Comparison of ENCODE assay signal across 8 mouse cellular contexts in genomic region chr17:34632261-34632691, GRCm38 (mm10). TPM values are rescaled to one million over a fixed set of nuclear protein-coding genes. Genes with fewer than 3 reads are reported as not detected.
DNase-seq lines count a peak whose midpoint lies in the region; ATAC-seq and TF ChIP-seq lines count a peak whose summit lies in the region.

No protein-coding gene starts in this region.

- H3K4me2 ChIP-seq in lung, embryonic 15.5 days = peak overlapping the region; percentile 64

- ATAC-seq in lung, embryonic 15.5 days (ENCODE audit: borderline replicate concordance, extremely low read depth, low FRiP score, low TSS enrichment) = peak; percentile 61

- peak overlapping the region; percentile 83 for H3K4me3 ChIP-seq in hindbrain, embryonic 10.5 days
- H3K4me3 ChIP-seq in lung, embryonic 15.5 days = peak overlapping the region; percentile 36
- peak overlapping the region; percentile 89 for H3K4me3 ChIP-seq in olfactory bulb, adult 2 months (ENCODE audit: insufficient read depth, low read depth, low read length)

- no peaks in the 10 kb centered on the region for H3K36me3 ChIP-seq in hindbrain, embryonic 10.5 days
- H3K36me3 ChIP-seq in lung, embryonic 15.5 days = no peaks in the 10 kb centered on the region

- H3K4me1 ChIP-seq in hindbrain, embryonic 10.5 days (replicated peaks) = peaks cover 56% of the 10 kb centered on the region
- H3K4me1 ChIP-seq in lung, embryonic 15.5 days = peaks cover 42% of the 10 kb centered on the region
- peaks cover 30% of the 10 kb centered on the region for H3K4me1 ChIP-seq in olfactory bulb, adult 2 months (ENCODE audit: control insufficient read depth, insufficient read depth, low read length)

- peaks cover 68% of the 10 kb centered on the region for H3K27me3 ChIP-seq in hindbrain, embryonic 10.5 days (ENCODE audit: insufficient read depth, poor library complexity, severe bottlenecking)
- H3K27me3 ChIP-seq in lung, embryonic 15.5 days = peaks cover 82% of the 10 kb centered on the region

- H3K9me3 ChIP-seq in hindbrain, embryonic 10.5 days = no peaks in the 10 kb centered on the region
- no peaks in the 10 kb centered on the region for H3K9me3 ChIP-seq in lung, embryonic 15.5 days

- TF ChIP-seq CTCF in olfactory bulb, adult 2 months (IDR thresholded peaks at IDR 0.05; ENCODE audit: insufficient read depth, low read depth, low read length) = no peak

- H3K27ac ChIP-seq in hindbrain, embryonic 10.5 days = peak overlapping the region; percentile 64; the same call in 1 of the 2 replicates
- H3K27ac ChIP-seq in lung, embryonic 15.5 days = no peak overlapping the region
- peak overlapping the region; percentile 52 for H3K27ac ChIP-seq in olfactory bulb, adult 2 months (ENCODE audit: insufficient read depth, low read depth, low read length)

- peak; percentile 62 for TF ChIP-seq POLR2A in olfactory bulb, adult 2 months (IDR thresholded peaks at IDR 0.05; ENCODE audit: insufficient read depth, low read depth, low read length)

- peak overlapping the region; percentile 18; the same call in 1 of the 2 replicates for H3K9ac ChIP-seq in lung, embryonic 15.5 days

- WGBS in hindbrain, embryonic 10.5 days = under 1% methylated on average over 26 of the region's 26 CpGs
- WGBS in lung, embryonic 15.5 days = under 1% methylated on average over 26 of the region's 26 CpGs
- 2% methylated on average over 26 of the region's 26 CpGs for WGBS in olfactory bulb, adult 2 months

- peak; percentile 87 for DNase-seq in ES-CJ7 (ENCODE audit: low read depth, low spot score)
- DNase-seq in cerebellum, adult 9-10 months = peak; percentile 93
- peak; percentile 85 to 90 for DNase-seq in frontal cortex, adult 2 months (ENCODE audit: extremely low spot score in 1 of 2, low spot score in 1 of 2)
- DNase-seq in hindbrain, embryonic 10.5 days (ENCODE audit: low spot score) = peak; percentile 46
- DNase-seq in layer of hippocampus, postnatal 10 days (ENCODE audit: low spot score in 2 of 2) = peak; percentile 79 to 85
- peak; percentile 82 to 89 for DNase-seq in thymus, postnatal 10 days (ENCODE audit: low spot score in 2 of 2)

RNA-seq across cellular contexts. Expression of gene Prrt1, which starts 2.9 kb away (rescaled TPM):
- 150 and 179 TPM in 2 replicates for polyA plus RNA-seq in frontal cortex, adult 2 months (2012; rRNA removed)
- 0.58 and 1.4 TPM in 2 replicates for polyA plus RNA-seq in hindbrain, embryonic 10.5 days (2016; fragmentation: Nextera tagmentation; extraction: Ambion mirVana)
- 100 to 1,000 TPM; 231 to 238 TPM for total RNA-seq in layer of hippocampus, postnatal 10 days (2021)
- polyA plus RNA-seq in lung, embryonic 15.5 days (2015; fragmentation: Nextera tagmentation; extraction: Ambion mirVana) = 0.16 and 0.46 TPM in 2 replicates
- not detected in 2 replicates for polyA plus RNA-seq in olfactory bulb, adult 2 months (2012; ENCODE audit: insufficient read depth, insufficient read length, low replicate concordance, missing spikeins)

RNA-seq across cellular contexts. Expression of gene Ppt2, which starts 4.0 kb away (rescaled TPM):
- polyA plus RNA-seq in frontal cortex, adult 2 months (2012; rRNA removed) = 41.9 and 43.0 TPM in 2 replicates
- polyA plus RNA-seq in hindbrain, embryonic 10.5 days (2016; fragmentation: Nextera tagmentation; extraction: Ambion mirVana) = 22.7 and 28.7 TPM in 2 replicates
- 10 to 100 TPM; 32.9 to 34.1 TPM for total RNA-seq in layer of hippocampus, postnatal 10 days (2021)
- 21.0 and 22.4 TPM in 2 replicates for polyA plus RNA-seq in lung, embryonic 15.5 days (2015; fragmentation: Nextera tagmentation; extraction: Ambion mirVana)
- not detected in 2 replicates for polyA plus RNA-seq in olfactory bulb, adult 2 months (2012; ENCODE audit: insufficient read depth, insufficient read length, low replicate concordance, missing spikeins)

RNA-seq across cellular contexts. Expression of gene Fkbpl, which starts 12.3 kb away (rescaled TPM):
- 6.7 and 7.9 TPM in 2 replicates for polyA plus RNA-seq in frontal cortex, adult 2 months (2012; rRNA removed)
- 19.4 and 19.6 TPM in 2 replicates for polyA plus RNA-seq in hindbrain, embryonic 10.5 days (2016; fragmentation: Nextera tagmentation; extraction: Ambion mirVana)
- total RNA-seq in layer of hippocampus, postnatal 10 days (2021) = 10 to 100 TPM; 11.8 to 14.8 TPM
- polyA plus RNA-seq in lung, embryonic 15.5 days (2015; fragmentation: Nextera tagmentation; extraction: Ambion mirVana) = 12.9 and 14.0 TPM in 2 replicates
- polyA plus RNA-seq in olfactory bulb, adult 2 months (2012; ENCODE audit: insufficient read depth, insufficient read length, low replicate concordance, missing spikeins) = not detected in 2 replicates

RNA-seq across cellular contexts. Expression of gene Atf6b, which starts 14.7 kb away (rescaled TPM):
- polyA plus RNA-seq in frontal cortex, adult 2 months (2012; rRNA removed) = 57.7 and 59.6 TPM in 2 replicates
- 111 and 118 TPM in 2 replicates for polyA plus RNA-seq in hindbrain, embryonic 10.5 days (2016; fragmentation: Nextera tagmentation; extraction: Ambion mirVana)
- total RNA-seq in layer of hippocampus, postnatal 10 days (2021) = 10 to 100 TPM; 75.8 to 78.6 TPM
- 84.6 and 85.8 TPM in 2 replicates for polyA plus RNA-seq in lung, embryonic 15.5 days (2015; fragmentation: Nextera tagmentation; extraction: Ambion mirVana)
- polyA plus RNA-seq in olfactory bulb, adult 2 months (2012; ENCODE audit: insufficient read depth, insufficient read length, low replicate concordance, missing spikeins) = not detected in 2 replicates

RNA-seq across cellular contexts. Expression of gene Egfl8, which starts 16.5 kb away (rescaled TPM):
- 9.7 and 10.5 TPM in 2 replicates for polyA plus RNA-seq in frontal cortex, adult 2 months (2012; rRNA removed)
- 6.0 and 6.1 TPM in 2 replicates for polyA plus RNA-seq in hindbrain, embryonic 10.5 days (2016; fragmentation: Nextera tagmentation; extraction: Ambion mirVana)
- total RNA-seq in layer of hippocampus, postnatal 10 days (2021) = 1 to 10 TPM; 6.0 to 7.0 TPM
- 2.2 and 2.8 TPM in 2 replicates for polyA plus RNA-seq in lung, embryonic 15.5 days (2015; fragmentation: Nextera tagmentation; extraction: Ambion mirVana)
- polyA plus RNA-seq in olfactory bulb, adult 2 months (2012; ENCODE audit: insufficient read depth, insufficient read length, low replicate concordance, missing spikeins) = not detected in 2 replicates

Comparison
In these comparisons a context has a peak if more than half of its experiments do, and no peak if none do; other contexts are left out.
1. H3K4me3 ChIP-seq: peak in every context shown above with its lines; median percentile 89 in olfactory bulb, adult 2 months; 83 in hindbrain, embryonic 10.5 days; 36 in lung, embryonic 15.5 days.
2. RNA of gene Prrt1, which starts 2.9 kb away (polyA plus RNA-seq): 150 to 179 TPM in frontal cortex, adult 2 months and not detected in olfactory bulb, adult 2 months; 0.58 to 1.4 TPM in hindbrain, embryonic 10.5 days and 0.16 to 0.46 TPM in lung, embryonic 15.5 days; every median in the first group is over 10 times any median in the second.
3. RNA of gene Ppt2, which starts 4.0 kb away (polyA plus RNA-seq): 41.9 to 43.0 TPM in frontal cortex, adult 2 months, 22.7 to 28.7 TPM in hindbrain, embryonic 10.5 days and 21.0 to 22.4 TPM in lung, embryonic 15.5 days; not detected in olfactory bulb, adult 2 months; every median in the first group is over 10 times any median in the second.
4. Peak in every context shown above with its lines, with median percentiles within 50 percentile points of each other: DNase-seq.